Mouse (Mus musculus): ENCODE data around the gene Crk. TPM values are rescaled to one million over a fixed set of nuclear protein-coding genes. Genes with fewer than 3 reads are reported as not detected.

Crk gene
- polyA plus RNA-seq, 1 experiment = 80.6 TPM

DNA sequence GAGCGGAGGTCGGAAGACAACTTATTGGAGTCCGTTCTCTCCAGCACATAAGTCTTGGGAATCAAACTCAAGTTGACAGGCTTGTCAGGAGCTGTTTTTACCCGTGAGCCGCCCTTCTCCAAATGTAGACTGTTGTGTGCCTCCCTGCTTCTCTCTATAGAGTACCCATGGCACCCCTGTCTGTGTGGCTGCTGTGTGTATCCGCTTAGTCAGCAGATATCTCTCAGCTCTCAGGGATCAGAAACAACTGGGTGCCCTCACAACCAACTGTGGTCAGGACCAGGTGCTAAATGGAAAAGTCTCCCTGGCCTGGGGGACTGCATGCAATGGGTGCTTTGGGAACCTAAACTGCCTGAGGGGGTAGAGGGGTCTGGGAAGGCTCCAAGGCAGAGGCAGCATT is 12.8 kb upstream of the Crk start:
- WGBS = 97% methylated on average over 6 of the region's 6 CpGs
- TF ChIP-seq CTCF (IDR thresholded peaks at IDR 0.05; ENCODE audit: borderline replicate concordance, insufficient read depth, low read depth, low read length) (no peak), POLR2A (IDR thresholded peaks at IDR 0.05; ENCODE audit: borderline replicate concordance, insufficient read depth, low read length) (no peak)
- H3K4me1 ChIP-seq (ENCODE audit: control insufficient read depth, insufficient read depth, low read length) = no peaks in the 10 kb centered on the region

DNA sequence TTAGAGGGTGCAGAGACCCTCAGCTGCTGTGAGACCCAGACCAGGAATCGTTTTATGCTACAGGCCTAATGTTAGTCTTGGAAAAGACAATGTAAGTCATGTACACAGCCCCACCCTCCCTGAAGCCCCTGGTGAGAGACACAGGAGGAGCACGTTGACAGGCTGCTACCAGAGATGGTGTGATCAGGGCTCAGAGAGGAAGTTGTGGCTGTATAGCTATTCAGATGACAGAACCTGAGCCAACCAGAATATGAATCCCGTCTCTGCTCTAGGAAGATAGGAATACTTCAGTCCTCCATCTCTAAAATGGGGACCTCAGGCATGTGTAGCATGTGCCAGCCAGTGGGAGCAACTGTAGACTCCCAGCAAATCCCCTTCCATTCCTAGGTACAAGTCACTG is 10.4 kb upstream of the Crk start:
- H3K27me3 ChIP-seq (ENCODE audit: control insufficient read depth, insufficient read depth, low read length) = no peaks in the 10 kb centered on the region
- TF ChIP-seq CTCF (IDR thresholded peaks at IDR 0.05; ENCODE audit: borderline replicate concordance, insufficient read depth, low read depth, low read length) (no peak), POLR2A (IDR thresholded peaks at IDR 0.05; ENCODE audit: borderline replicate concordance, insufficient read depth, low read length) (no peak)
- H3K4me1 ChIP-seq (ENCODE audit: control insufficient read depth, insufficient read depth, low read length) = no peaks in the 10 kb centered on the region
- no peak overlapping the region for H3K4me3 ChIP-seq (replicated peaks; ENCODE audit: insufficient read depth, low read depth, low read length)
- 74% methylated on average over 3 of the region's 3 CpGs for WGBS
- no peak for DNase-seq
- H3K27ac ChIP-seq (ENCODE audit: insufficient read depth, low read length) = no peak overlapping the region

More for the DNA sequence above, 12.8 kb upstream of the Crk start:
- no peak overlapping the region for H3K27ac ChIP-seq (ENCODE audit: insufficient read depth, low read length)
- H3K27me3 ChIP-seq (ENCODE audit: control insufficient read depth, insufficient read depth, low read length) = no peaks in the 10 kb centered on the region
- H3K4me3 ChIP-seq (replicated peaks; ENCODE audit: insufficient read depth, low read depth, low read length) = no peak overlapping the region
- no peak for DNase-seq

DNA sequence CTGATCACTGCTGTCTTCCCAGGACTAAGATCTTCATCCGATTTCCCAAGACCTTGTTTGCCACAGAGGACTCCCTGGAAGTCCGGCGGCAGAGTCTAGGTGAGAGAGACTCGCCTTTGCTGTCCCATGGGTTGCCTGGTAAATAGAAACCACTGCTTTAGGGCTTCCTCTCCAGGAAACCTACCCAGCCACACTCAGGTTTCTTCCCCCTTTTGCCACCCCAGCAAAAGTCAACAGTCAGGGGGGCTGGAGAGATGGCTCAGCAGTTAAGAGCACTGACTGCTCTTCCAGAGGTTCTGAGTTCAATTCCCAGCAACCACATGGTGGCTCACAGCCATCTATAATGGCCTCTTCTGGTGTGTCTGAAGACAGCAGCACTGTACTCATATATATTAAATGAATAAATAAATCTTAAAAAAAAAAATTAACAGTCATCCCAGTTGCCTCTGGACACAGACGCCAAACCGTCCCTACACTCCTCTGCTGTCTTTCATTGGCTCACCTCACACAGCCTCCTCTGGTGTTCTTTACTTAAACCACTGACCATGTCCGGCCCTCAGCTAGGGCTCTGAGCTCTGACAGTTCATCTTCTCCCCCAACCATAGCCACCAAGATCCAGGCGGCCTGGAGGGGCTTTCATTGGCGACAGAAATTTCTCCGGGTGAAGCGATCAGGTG is 9.7 kb upstream of the Crk start:
- no peaks in the 10 kb centered on the region for H3K4me1 ChIP-seq (ENCODE audit: control insufficient read depth, insufficient read depth, low read length)
- 85% methylated on average over 11 of the region's 11 CpGs for WGBS
- no peak overlapping the region for H3K4me3 ChIP-seq (replicated peaks; ENCODE audit: insufficient read depth, low read depth, low read length)
- no peak for DNase-seq
- no peaks in the 10 kb centered on the region for H3K27me3 ChIP-seq (ENCODE audit: control insufficient read depth, insufficient read depth, low read length)
- TF ChIP-seq CTCF (IDR thresholded peaks at IDR 0.05; ENCODE audit: borderline replicate concordance, insufficient read depth, low read depth, low read length) (no peak), POLR2A (IDR thresholded peaks at IDR 0.05; ENCODE audit: borderline replicate concordance, insufficient read depth, low read length) (no peak)
- no peak overlapping the region for H3K27ac ChIP-seq (ENCODE audit: insufficient read depth, low read length)

DNA sequence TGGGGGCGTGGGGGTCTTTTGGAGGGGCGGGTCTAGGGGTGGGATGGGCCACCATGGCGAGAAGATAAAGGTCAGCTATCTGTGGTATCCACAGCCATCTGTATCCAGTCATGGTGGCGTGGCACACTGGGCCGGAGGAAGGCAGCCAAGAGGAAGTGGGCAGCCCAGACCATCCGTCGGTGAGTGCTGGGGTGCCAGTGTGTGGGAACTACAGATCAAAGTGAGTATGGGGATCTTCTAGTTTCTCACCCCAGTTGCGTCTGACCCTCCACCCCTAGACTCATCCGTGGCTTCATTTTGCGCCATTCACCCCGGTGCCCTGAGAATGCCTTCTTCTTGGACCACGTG is 9.2 kb upstream of the Crk start:
- Histone ChIP-seq H3K4me3 (replicated peaks; ENCODE audit: insufficient read depth, low read depth, low read length) (no peak overlapping the region), H3K27ac (ENCODE audit: insufficient read depth, low read length) (no peak overlapping the region), H3K4me1 (ENCODE audit: control insufficient read depth, insufficient read depth, low read length) (no peaks in the 10 kb centered on the region), H3K27me3 (ENCODE audit: control insufficient read depth, insufficient read depth, low read length) (no peaks in the 10 kb centered on the region)
- 91% methylated on average over 12 of the region's 12 CpGs for WGBS
- no peak for DNase-seq
- TF ChIP-seq CTCF (IDR thresholded peaks at IDR 0.05; ENCODE audit: borderline replicate concordance, insufficient read depth, low read depth, low read length) (no peak), POLR2A (IDR thresholded peaks at IDR 0.05; ENCODE audit: borderline replicate concordance, insufficient read depth, low read length) (no peak)

DNA sequence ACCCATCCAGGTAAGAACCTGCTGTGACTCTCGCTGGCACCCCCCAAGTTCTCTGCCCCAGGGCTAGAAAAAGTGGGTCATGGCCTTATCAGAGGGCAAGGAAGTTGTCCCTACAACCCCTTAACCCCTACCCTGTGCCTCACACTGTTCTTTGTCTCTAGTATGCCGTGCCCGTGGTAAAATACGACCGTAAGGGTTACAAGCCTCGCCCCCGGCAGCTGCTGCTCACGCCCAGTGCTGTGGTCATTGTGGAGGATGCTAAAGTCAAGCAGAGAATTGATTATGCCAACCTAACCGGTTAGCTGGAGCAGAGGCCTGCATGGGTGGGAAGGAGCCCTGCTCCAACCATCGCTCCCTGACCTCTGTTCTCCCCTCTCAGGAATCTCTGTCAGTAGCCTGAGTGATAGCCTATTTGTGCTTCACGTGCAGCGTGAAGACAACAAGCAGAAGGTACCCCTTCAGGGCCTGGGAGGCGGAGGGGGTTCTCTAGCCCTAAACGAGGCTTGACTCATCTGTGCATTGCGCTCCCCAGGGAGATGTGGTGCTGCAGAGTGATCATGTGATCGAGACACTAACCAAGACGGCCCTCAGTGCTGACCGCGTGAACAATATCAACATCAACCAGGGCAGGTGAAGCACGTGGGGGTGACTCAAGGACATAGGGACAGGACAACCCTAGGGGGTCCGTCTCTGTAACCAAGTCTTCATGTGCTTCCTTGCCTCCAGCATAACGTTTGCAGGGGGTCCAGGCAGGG is 7.5 kb upstream of the Crk start:
- Histone ChIP-seq H3K4me1 (ENCODE audit: control insufficient read depth, insufficient read depth, low read length) (no peaks in the 10 kb centered on the region), H3K27me3 (ENCODE audit: control insufficient read depth, insufficient read depth, low read length) (no peaks in the 10 kb centered on the region), H3K4me3 (replicated peaks; ENCODE audit: insufficient read depth, low read depth, low read length) (no peak overlapping the region), H3K27ac (ENCODE audit: insufficient read depth, low read length) (no peak overlapping the region)
- no peak for DNase-seq
- no peak for TF ChIP-seq POLR2A (IDR thresholded peaks at IDR 0.05; ENCODE audit: borderline replicate concordance, insufficient read depth, low read length)
- 87% methylated on average over 22 of the region's 22 CpGs for WGBS

DNA sequence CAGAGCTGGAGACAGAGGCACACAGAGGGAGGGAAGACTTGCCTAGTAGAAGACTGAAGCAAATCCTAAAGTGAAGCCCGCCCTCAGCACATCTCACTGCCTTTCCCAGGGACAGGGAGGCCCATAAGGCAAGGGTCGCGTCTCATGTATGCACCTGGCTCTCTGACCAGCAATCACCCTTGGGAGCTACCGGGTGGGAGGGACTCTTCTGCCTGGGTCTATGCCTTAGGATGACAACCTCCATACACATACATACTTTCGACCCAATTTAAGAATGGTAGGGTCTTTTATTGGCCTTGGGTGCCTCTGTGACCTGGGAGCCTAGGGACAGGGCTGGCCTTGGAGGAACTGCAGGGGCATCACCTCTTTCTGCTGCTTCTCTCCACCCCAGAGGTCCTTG is 5.6 kb upstream of the Crk start:
- Histone ChIP-seq H3K4me1 (ENCODE audit: control insufficient read depth, insufficient read depth, low read length) (no peaks in the 10 kb centered on the region), H3K27me3 (ENCODE audit: control insufficient read depth, insufficient read depth, low read length) (no peaks in the 10 kb centered on the region), H3K27ac (ENCODE audit: insufficient read depth, low read length) (no peak overlapping the region), H3K4me3 (replicated peaks; ENCODE audit: insufficient read depth, low read depth, low read length) (no peak overlapping the region)
- DNase-seq = no peak
- TF ChIP-seq CTCF (IDR thresholded peaks at IDR 0.05; ENCODE audit: borderline replicate concordance, insufficient read depth, low read depth, low read length) = no peak
- no peak for TF ChIP-seq POLR2A (IDR thresholded peaks at IDR 0.05; ENCODE audit: borderline replicate concordance, insufficient read depth, low read length)
- WGBS = 81% methylated on average over 5 of the region's 5 CpGs

DNA sequence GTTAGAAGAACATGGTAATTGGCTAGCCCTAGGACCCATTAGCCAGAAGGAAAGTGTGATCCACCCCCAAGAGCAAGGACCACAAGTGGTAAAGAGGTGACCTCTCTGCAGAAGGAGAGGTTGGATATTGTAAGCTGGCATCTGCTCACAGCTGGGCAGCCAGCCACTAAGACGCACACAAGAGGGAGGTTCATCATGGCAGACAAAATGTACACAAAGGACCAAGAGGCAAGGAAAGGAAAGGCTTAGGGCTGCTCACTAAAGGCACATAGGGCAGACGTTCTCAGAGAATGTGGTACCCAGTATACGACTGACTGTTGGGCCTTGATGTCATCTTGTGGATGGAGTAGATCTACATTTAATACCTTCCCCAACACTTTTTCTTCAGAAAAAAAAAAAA is 4.2 kb upstream of the Crk start:
- TF ChIP-seq POLR2A (IDR thresholded peaks at IDR 0.05; ENCODE audit: borderline replicate concordance, insufficient read depth, low read length) (no peak), CTCF (IDR thresholded peaks at IDR 0.05; ENCODE audit: borderline replicate concordance, insufficient read depth, low read depth, low read length) (no peak)
- Histone ChIP-seq H3K4me1 (ENCODE audit: control insufficient read depth, insufficient read depth, low read length) (no peaks in the 10 kb centered on the region), H3K27ac (ENCODE audit: insufficient read depth, low read length) (no peak overlapping the region), H3K4me3 (replicated peaks; ENCODE audit: insufficient read depth, low read depth, low read length) (no peak overlapping the region), H3K27me3 (ENCODE audit: control insufficient read depth, insufficient read depth, low read length) (no peaks in the 10 kb centered on the region)
- no peak for DNase-seq
- 77% methylated on average over 3 of the region's 3 CpGs for WGBS

Data from cerebellum, adult 2 months (tissue).